Mouse (Mus musculus) forebrain, embryonic 15.5 days (tissue): Measurements from ENCODE around the gene Prkg1. TPM values are rescaled to one million over a fixed set of nuclear protein-coding genes. Genes with fewer than 3 reads are reported as not detected.

Source experiments
- ATAC-seq: fragments of 200-750 bp; cut with Nextera tagmentation; replicated peaks from 2 replicates; pipeline ENCODE4 v1.8.0; 2017; ENCODE audit warnings: mild to moderate bottlenecking, moderate TSS enrichment, moderate library complexity
- H3K27ac ChIP-seq: fragments of 300-500 bp; sonication (generic); replicated peaks from 2 replicates; pipeline ENCODE4 v1.5.1; 2015; ENCODE audit warnings: mild to moderate bottlenecking, inconsistent platforms
- H3K27me3 ChIP-seq: fragments of 300-500 bp; sonication (generic); 2 replicates; pipeline ENCODE4 v1.6.1; 2015; ENCODE audit warnings: inconsistent platforms
- H3K36me3 ChIP-seq: fragments of 300-500 bp; sonication (generic); 2 replicates; pipeline ENCODE4 v1.6.1; 2015; ENCODE audit warnings: mild to moderate bottlenecking, inconsistent platforms
- H3K4me1 ChIP-seq: fragments of 300-500 bp; sonication (generic); 2 replicates; pipeline ENCODE4 v1.6.1; 2015; ENCODE audit warnings: inconsistent platforms
- H3K4me2 ChIP-seq: fragments of 300-500 bp; sonication (generic); replicated peaks from 2 replicates; pipeline ENCODE4 v1.6.1; 2015; ENCODE audit warnings: mild to moderate bottlenecking, inconsistent platforms
- H3K4me3 ChIP-seq: fragments of 300-500 bp; sonication (generic); 2 replicates; pipeline ENCODE4 v1.5.1; 2015; ENCODE audit warnings: mild to moderate bottlenecking, inconsistent platforms
- H3K9ac ChIP-seq: fragments of 300-500 bp; sonication (generic); replicated peaks from 2 replicates; pipeline ENCODE4 v1.6.1; 2015; ENCODE audit warnings: mild to moderate bottlenecking, inconsistent platforms
- H3K9me3 ChIP-seq: fragments of 300-500 bp; sonication (generic); 2 replicates; pipeline ENCODE4 v1.6.1; 2016; ENCODE audit warnings: inconsistent platforms
- WGBS: fragments of 180-500 bp; shearing (Covaris S2); methylation state at CpG from one replicate; pipeline ENCODE4 v1.1.7; 2015; ENCODE audit warnings: mixed read lengths; 5-methylcytosine and 5-hydroxymethylcytosine counted together
- polyA plus RNA-seq: library from polyadenylated mRNA; unstranded; fragments of >200 nt; fragmentation: Nextera tagmentation; extraction: Ambion mirVana; gene quantifications from 2 replicates; pipeline ENCODE4 v1.2.1, GENCODE M21; 2015

The Prkg1 gene
- polyA plus RNA-seq, 1 experiment from 2014 or later, result 2.2 TPM

- Histone ChIP-seq H3K4me1 (no peaks in the 10 kb centered on the region), H3K27me3 (no peaks in the 10 kb centered on the region), H3K9me3 (no peaks in the 10 kb centered on the region), H3K27ac (no peak overlapping the region), H3K4me2 (no peak overlapping the region), H3K36me3 (no peaks in the 10 kb centered on the region), H3K9ac (no peak overlapping the region), H3K4me3 (no peak overlapping the region)
- peak; percentile 39; the same call in 1 of the 2 replicates for ATAC-seq
- 54% methylated on average over 1 of the region's 1 CpGs for WGBS
These were observed 922.2 kb downstream of the Prkg1 start for GRCm38 (mm10) chr19:30842640-30843039.

- H3K27me3 ChIP-seq, result no peaks in the 10 kb centered on the region
- no peak overlapping the region for H3K4me2 ChIP-seq
- H3K4me1 ChIP-seq, result no peaks in the 10 kb centered on the region
- no peak overlapping the region for H3K27ac ChIP-seq
- no peaks in the 10 kb centered on the region for H3K36me3 ChIP-seq
- no peaks in the 10 kb centered on the region for H3K9me3 ChIP-seq
- 10% methylated on average over 1 of the region's 1 CpGs for WGBS
- no peak overlapping the region for H3K9ac ChIP-seq
- no peak for ATAC-seq
- no peak overlapping the region for H3K4me3 ChIP-seq
These were observed 931.7 kb downstream of the Prkg1 start for GRCm38 (mm10) chr19:30833045-30833651.

GRCm38 (mm10) chr19:30829231-30829775, 935.5 kb downstream of the Prkg1 start:
- no peaks in the 10 kb centered on the region for H3K36me3 ChIP-seq
- no peaks in the 10 kb centered on the region for H3K27me3 ChIP-seq
- 83% methylated on average over 7 of the region's 7 CpGs for WGBS
- no peaks in the 10 kb centered on the region for H3K9me3 ChIP-seq
- H3K4me1 ChIP-seq, result no peaks in the 10 kb centered on the region
- no peak overlapping the region for H3K4me2 ChIP-seq
- no peak overlapping the region for H3K9ac ChIP-seq
- no peak overlapping the region for H3K27ac ChIP-seq
- no peak overlapping the region for H3K4me3 ChIP-seq
- no peak for ATAC-seq

- no peaks in the 10 kb centered on the region for H3K27me3 ChIP-seq
- no peaks in the 10 kb centered on the region for H3K4me1 ChIP-seq
- H3K36me3 ChIP-seq, result no peaks in the 10 kb centered on the region
- 83% methylated on average over 3 of the region's 3 CpGs for WGBS
- no peak for ATAC-seq
- H3K4me3 ChIP-seq, result no peak overlapping the region
- no peak overlapping the region for H3K9ac ChIP-seq
- no peak overlapping the region for H3K4me2 ChIP-seq
- H3K27ac ChIP-seq, result no peak overlapping the region
- H3K9me3 ChIP-seq, result no peaks in the 10 kb centered on the region
These were observed 937.0 kb downstream of the Prkg1 start for GRCm38 (mm10) chr19:30827820-30828219.

GRCm38 (mm10) chr19:30826106-30826505, 938.7 kb downstream of the Prkg1 start:
- Histone ChIP-seq H3K4me1 (no peaks in the 10 kb centered on the region), H3K4me3 (no peak overlapping the region), H3K27me3 (no peaks in the 10 kb centered on the region), H3K9me3 (no peaks in the 10 kb centered on the region), H3K27ac (no peak overlapping the region), H3K9ac (no peak overlapping the region), H3K4me2 (no peak overlapping the region), H3K36me3 (no peaks in the 10 kb centered on the region)
- 76% methylated on average over 2 of the region's 2 CpGs for WGBS
- ATAC-seq, result no peak

- ATAC-seq, result peak; percentile 75
- no peak overlapping the region for H3K27ac ChIP-seq
- no peaks in the 10 kb centered on the region for H3K9me3 ChIP-seq
- no peaks in the 10 kb centered on the region for H3K27me3 ChIP-seq
- H3K9ac ChIP-seq, result no peak overlapping the region
- 0 out of 2 replicates have a peak, but pooled peaks cover 8% of the 10 kb centered on the region for H3K4me1 ChIP-seq
- no peak overlapping the region for H3K4me3 ChIP-seq
- WGBS, result 53% methylated on average over 6 of the region's 6 CpGs
- no peaks in the 10 kb centered on the region for H3K36me3 ChIP-seq
- H3K4me2 ChIP-seq, result no peak overlapping the region
These were observed 949.2 kb downstream of the Prkg1 start for GRCm38 (mm10) chr19:30815661-30816060.

- Histone ChIP-seq H3K27me3 (no peaks in the 10 kb centered on the region), H3K4me2 (no peak overlapping the region), H3K9me3 (no peaks in the 10 kb centered on the region), H3K36me3 (no peaks in the 10 kb centered on the region), H3K4me1 (no peaks in the 10 kb centered on the region), H3K27ac (no peak overlapping the region), H3K9ac (no peak overlapping the region), H3K4me3 (no peak overlapping the region)
- 83% methylated on average over 5 of the region's 5 CpGs for WGBS
- no peak for ATAC-seq
These were observed 958.6 kb downstream of the Prkg1 start for GRCm38 (mm10) chr19:30806265-30806664.

- no peak overlapping the region for H3K4me2 ChIP-seq
- H3K4me3 ChIP-seq, result no peak overlapping the region
- 76% methylated on average over 2 of the region's 2 CpGs for WGBS
- no peak overlapping the region for H3K9ac ChIP-seq
- no peak overlapping the region for H3K27ac ChIP-seq
- no peaks in the 10 kb centered on the region for H3K4me1 ChIP-seq
- no peaks in the 10 kb centered on the region for H3K36me3 ChIP-seq
- no peaks in the 10 kb centered on the region for H3K27me3 ChIP-seq
- ATAC-seq, result no peak
- H3K9me3 ChIP-seq, result no peaks in the 10 kb centered on the region
These were observed 984.0 kb downstream of the Prkg1 start for GRCm38 (mm10) chr19:30780803-30781202.

GRCm38 (mm10) chr19:30768316-30768715, 996.5 kb downstream of the Prkg1 start:
- 46% methylated on average over 1 of the region's 1 CpGs for WGBS
- no peaks in the 10 kb centered on the region for H3K36me3 ChIP-seq
- no peaks in the 10 kb centered on the region for H3K9me3 ChIP-seq
- H3K4me3 ChIP-seq, result no peak overlapping the region
- H3K4me1 ChIP-seq, result no peaks in the 10 kb centered on the region
- H3K27me3 ChIP-seq, result no peaks in the 10 kb centered on the region
- H3K27ac ChIP-seq, result no peak overlapping the region
- ATAC-seq, result no peak
- H3K4me2 ChIP-seq, result no peak overlapping the region
- H3K9ac ChIP-seq, result no peak overlapping the region

- H3K4me3 ChIP-seq, result no peak overlapping the region
- H3K27ac ChIP-seq, result no peak overlapping the region
- H3K27me3 ChIP-seq, result no peaks in the 10 kb centered on the region
- no peaks in the 10 kb centered on the region for H3K9me3 ChIP-seq
- H3K4me2 ChIP-seq, result no peak overlapping the region
- no peak overlapping the region for H3K9ac ChIP-seq
- H3K4me1 ChIP-seq, result no peaks in the 10 kb centered on the region
- ATAC-seq, result no peak
- no peaks in the 10 kb centered on the region for H3K36me3 ChIP-seq
These were observed 1020.4 kb downstream of the Prkg1 start for GRCm38 (mm10) chr19:30744426-30744825.

GRCm38 (mm10) chr19:30699130-30699529, 1065.7 kb downstream of the Prkg1 start:
- ATAC-seq, result no peak
- Histone ChIP-seq H3K4me1 (no peaks in the 10 kb centered on the region), H3K27me3 (no peaks in the 10 kb centered on the region), H3K4me3 (no peak overlapping the region), H3K9ac (no peak overlapping the region), H3K4me2 (no peak overlapping the region), H3K27ac (no peak overlapping the region), H3K36me3 (no peaks in the 10 kb centered on the region), H3K9me3 (peaks cover 4% of the 10 kb centered on the region; the same call in 1 of the 2 replicates)
- 91% methylated on average over 5 of the region's 5 CpGs for WGBS

GRCm38 (mm10) chr19:30691258-30691657, 1073.6 kb downstream of the Prkg1 start:
- no peak for ATAC-seq
- H3K4me3 ChIP-seq, result no peak overlapping the region
- H3K4me1 ChIP-seq, result no peaks in the 10 kb centered on the region
- H3K9ac ChIP-seq, result no peak overlapping the region
- 100% methylated on average over 2 of the region's 2 CpGs for WGBS
- no peaks in the 10 kb centered on the region for H3K27me3 ChIP-seq
- no peak overlapping the region for H3K4me2 ChIP-seq
- H3K9me3 ChIP-seq, result no peaks in the 10 kb centered on the region
- no peak overlapping the region for H3K27ac ChIP-seq
- H3K36me3 ChIP-seq, result no peaks in the 10 kb centered on the region

- H3K9me3 ChIP-seq, result no peaks in the 10 kb centered on the region
- H3K4me1 ChIP-seq, result no peaks in the 10 kb centered on the region
- WGBS, result 37% methylated on average over 6 of the region's 6 CpGs
- H3K36me3 ChIP-seq, result no peaks in the 10 kb centered on the region
- no peak overlapping the region for H3K4me2 ChIP-seq
- H3K27ac ChIP-seq, result no peak overlapping the region
- no peak overlapping the region for H3K4me3 ChIP-seq
- no peak overlapping the region for H3K9ac ChIP-seq
- no peaks in the 10 kb centered on the region for H3K27me3 ChIP-seq
- no peak for ATAC-seq
These were observed 1074.1 kb downstream of the Prkg1 start for GRCm38 (mm10) chr19:30690691-30691090.
